Mouse (Mus musculus) hindbrain, embryonic 10.5 days (tissue): ENCODE results near the gene Lysmd1. TPM values are rescaled to one million over a fixed set of nuclear protein-coding genes. Genes with fewer than 3 reads are reported as not detected.

Source experiments
- DNase-seq: peaks from one replicate; pipeline ENCODE4 v3.0.0-alpha.2; 2017; ENCODE audit warnings: low spot score
- H3K27ac ChIP-seq: fragments of 300-500 bp; sonication (generic); 2 replicates; pipeline ENCODE4 v1.5.1; 2016; ENCODE audit warnings: mild to moderate bottlenecking, moderate library complexity
- H3K27me3 ChIP-seq: fragments of 300-500 bp; sonication (generic); 2 replicates; pipeline ENCODE4 v1.6.1; 2016; ENCODE audit warnings: mild to moderate bottlenecking; ENCODE audit not compliant: poor library complexity, insufficient read depth, severe bottlenecking
- H3K36me3 ChIP-seq: fragments of 300-500 bp; sonication (generic); 2 replicates; pipeline ENCODE4 v1.6.1; 2016; ENCODE audit warnings: mild to moderate bottlenecking, moderate library complexity
- H3K4me1 ChIP-seq: fragments of 300-500 bp; sonication (generic); replicated peaks from 2 replicates; pipeline ENCODE4 v1.6.1; 2016; ENCODE audit warnings: mild to moderate bottlenecking
- H3K4me3 ChIP-seq: fragments of 300-500 bp; sonication (generic); 2 replicates; pipeline ENCODE4 v1.5.1; 2016; ENCODE audit warnings: mild to moderate bottlenecking, moderate library complexity
- H3K9me3 ChIP-seq: fragments of 300-500 bp; sonication (generic); 2 replicates; pipeline ENCODE4 v1.6.1; 2016; ENCODE audit warnings: mild to moderate bottlenecking, moderate library complexity
- WGBS: fragments of 180-500 bp; shearing (Covaris S2); methylation state at CpG from one replicate; pipeline ENCODE4 v1.1.7; 2016; 5-methylcytosine and 5-hydroxymethylcytosine counted together
- polyA plus RNA-seq: library from polyadenylated mRNA; unstranded; fragments of >200 nt; fragmentation: Nextera tagmentation; extraction: Ambion mirVana; gene quantifications from 2 replicates; pipeline ENCODE4 v1.2.1, GENCODE M21; 2016

Gene Lysmd1
- polyA plus RNA-seq, 1 experiment from 2014 or later, result 17.2 TPM

DNA sequence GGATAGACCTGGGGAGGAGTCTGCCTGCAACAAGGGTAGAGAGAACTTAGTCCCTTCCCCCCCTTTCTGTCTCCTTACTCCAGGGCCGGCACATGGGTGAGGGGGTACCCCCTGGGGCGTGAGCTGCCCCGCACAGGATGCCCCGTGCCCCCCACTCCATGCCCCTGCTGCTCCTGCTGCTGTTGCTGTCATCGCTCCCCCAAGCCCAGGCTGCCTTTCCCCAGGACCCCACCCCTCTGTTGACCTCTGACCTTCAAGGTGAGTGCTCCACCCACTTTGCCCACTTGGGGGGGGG lies 30.3 kb downstream of the Lysmd1 start:
- H3K4me3 ChIP-seq, result peak overlapping the region; percentile 13; the same call in 1 of the 2 replicates
- WGBS, result 74% methylated on average over 5 of the region's 5 CpGs
- H3K27me3 ChIP-seq, result peaks cover 41% of the 10 kb centered on the region
- peaks cover 44% of the 10 kb centered on the region for H3K4me1 ChIP-seq
- peaks cover 59% of the 10 kb centered on the region for H3K36me3 ChIP-seq
- no peak for DNase-seq
- H3K27ac ChIP-seq, result peak overlapping the region; percentile 60; the same call in 1 of the 2 replicates
- no peaks in the 10 kb centered on the region for H3K9me3 ChIP-seq

DNA sequence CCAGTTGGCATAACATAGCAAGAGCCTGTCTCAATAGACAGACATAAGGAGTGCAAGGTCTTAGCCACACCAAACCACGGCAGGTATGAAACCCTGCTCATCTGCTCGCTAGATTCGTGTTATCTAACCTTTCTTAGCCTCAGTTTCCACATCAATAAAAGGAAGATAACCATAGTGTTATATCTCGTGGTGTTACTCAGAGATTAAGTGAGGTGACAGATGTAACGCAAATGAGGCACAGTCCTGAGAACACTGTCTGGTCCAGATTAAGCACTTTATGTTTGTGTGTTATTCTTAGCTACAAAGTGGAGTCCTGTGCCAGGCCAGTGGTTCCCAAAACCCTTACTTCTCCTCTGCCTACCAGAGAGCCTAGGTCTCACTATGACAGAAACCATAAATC lies 31.0 kb downstream of the Lysmd1 start:
- H3K4me1 ChIP-seq, result peaks cover 38% of the 10 kb centered on the region
- 86% methylated on average over 5 of the region's 5 CpGs for WGBS
- peaks cover 42% of the 10 kb centered on the region for H3K27me3 ChIP-seq
- peaks cover 66% of the 10 kb centered on the region for H3K36me3 ChIP-seq
- H3K4me3 ChIP-seq, result no peak overlapping the region
- no peaks in the 10 kb centered on the region for H3K9me3 ChIP-seq
- DNase-seq, result no peak
- H3K27ac ChIP-seq, result no peak overlapping the region

DNA sequence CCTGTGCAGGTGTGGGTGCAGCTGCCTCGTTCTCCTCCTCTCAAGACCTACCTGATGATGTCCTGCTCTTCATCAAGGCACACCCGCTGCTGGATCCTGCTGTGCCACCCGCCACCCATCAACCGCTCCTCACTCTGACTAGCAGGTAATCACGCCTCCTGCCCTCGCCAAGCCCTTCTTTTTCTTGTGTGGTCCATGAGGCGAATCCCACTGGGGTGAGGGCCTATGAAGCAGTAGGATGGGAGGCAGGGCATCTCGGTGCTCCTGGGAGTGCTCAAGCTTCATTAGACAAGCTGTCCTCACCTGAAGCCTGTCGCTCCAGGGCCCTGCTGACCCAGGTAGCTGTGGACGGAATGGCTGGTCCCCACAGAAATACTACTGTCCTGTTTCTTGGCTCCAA lies 36.1 kb downstream of the Lysmd1 start:
- H3K9me3 ChIP-seq, result no peaks in the 10 kb centered on the region
- no peak for DNase-seq
- no peak overlapping the region for H3K4me3 ChIP-seq
- peaks cover 66% of the 10 kb centered on the region for H3K27me3 ChIP-seq
- H3K27ac ChIP-seq, result no peak overlapping the region
- 85% methylated on average over 10 of the region's 10 CpGs for WGBS
- H3K36me3 ChIP-seq, result peaks cover 87% of the 10 kb centered on the region
- peaks cover 21% of the 10 kb centered on the region for H3K4me1 ChIP-seq

DNA sequence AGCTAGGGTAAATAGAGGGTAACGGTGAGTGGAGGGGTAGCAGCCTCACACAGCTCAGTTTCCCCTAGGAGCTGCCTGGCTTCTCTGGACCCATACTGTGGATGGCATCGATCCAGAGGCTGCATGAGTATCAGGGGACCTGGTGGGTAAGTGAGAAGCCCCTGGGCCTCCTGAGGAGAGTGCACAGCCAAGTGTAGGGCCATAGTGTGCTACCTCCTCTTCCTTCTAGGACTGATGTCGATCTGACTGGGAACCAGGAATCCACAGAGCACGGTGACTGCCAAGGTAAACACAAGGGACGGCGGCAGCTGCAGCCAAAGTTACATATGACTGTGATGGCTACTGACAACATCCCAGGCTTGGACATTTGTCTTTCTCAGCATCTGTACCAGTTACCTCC lies 37.2 kb downstream of the Lysmd1 start:
- peaks cover 72% of the 10 kb centered on the region for H3K27me3 ChIP-seq
- no peaks in the 10 kb centered on the region for H3K9me3 ChIP-seq
- H3K4me1 ChIP-seq, result peaks cover 21% of the 10 kb centered on the region
- no peak overlapping the region for H3K27ac ChIP-seq
- no peak for DNase-seq
- H3K4me3 ChIP-seq, result no peak overlapping the region
- H3K36me3 ChIP-seq, result peaks cover 76% of the 10 kb centered on the region
- 86% methylated on average over 6 of the region's 6 CpGs for WGBS

DNA sequence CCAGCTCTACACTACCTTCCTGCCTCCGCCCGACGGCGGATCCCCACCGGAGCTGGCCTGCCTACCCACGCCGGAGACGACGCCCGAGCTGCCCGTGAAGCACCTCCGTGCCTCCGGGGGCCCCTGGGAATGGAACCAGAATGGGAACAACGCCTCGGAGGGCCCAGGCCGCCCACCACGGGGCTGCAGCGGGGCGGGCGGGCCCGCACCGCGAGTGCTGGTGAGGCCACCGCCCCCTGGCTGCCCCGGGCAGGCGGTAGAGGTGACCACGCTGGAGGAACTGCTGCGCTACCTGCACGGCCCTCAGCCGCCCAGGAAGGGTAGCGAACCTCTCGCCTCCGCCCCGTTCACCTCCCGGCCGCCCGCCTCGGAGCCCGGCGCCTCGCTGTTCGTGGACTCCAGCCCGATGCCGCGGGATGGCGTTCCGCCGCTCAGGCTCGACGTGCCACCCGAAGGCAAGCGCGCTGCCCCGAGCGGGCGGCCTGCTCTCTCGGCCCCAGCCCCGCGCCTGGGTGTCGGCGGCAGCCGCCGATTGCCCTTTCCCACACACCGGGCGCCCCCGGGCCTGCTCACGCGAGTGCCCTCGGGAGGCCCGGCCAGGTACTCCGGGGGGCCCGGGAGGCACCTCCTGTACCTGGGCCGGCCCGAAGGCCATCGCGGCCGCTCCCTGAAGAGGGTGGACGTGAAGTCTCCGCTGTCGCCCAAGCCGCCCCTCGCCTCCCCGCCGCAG lies 38.8 kb downstream of the Lysmd1 start:
- Histone ChIP-seq H3K27me3 (peaks cover 72% of the 10 kb centered on the region), H3K4me1 (peaks cover 21% of the 10 kb centered on the region), H3K4me3 (peak overlapping the region; percentile 45), H3K27ac (no peak overlapping the region), H3K36me3 (peaks cover 60% of the 10 kb centered on the region), H3K9me3 (no peaks in the 10 kb centered on the region)
- 12% methylated on average over 84 of the region's 84 CpGs for WGBS
- DNase-seq, result peak; percentile 43

DNA sequence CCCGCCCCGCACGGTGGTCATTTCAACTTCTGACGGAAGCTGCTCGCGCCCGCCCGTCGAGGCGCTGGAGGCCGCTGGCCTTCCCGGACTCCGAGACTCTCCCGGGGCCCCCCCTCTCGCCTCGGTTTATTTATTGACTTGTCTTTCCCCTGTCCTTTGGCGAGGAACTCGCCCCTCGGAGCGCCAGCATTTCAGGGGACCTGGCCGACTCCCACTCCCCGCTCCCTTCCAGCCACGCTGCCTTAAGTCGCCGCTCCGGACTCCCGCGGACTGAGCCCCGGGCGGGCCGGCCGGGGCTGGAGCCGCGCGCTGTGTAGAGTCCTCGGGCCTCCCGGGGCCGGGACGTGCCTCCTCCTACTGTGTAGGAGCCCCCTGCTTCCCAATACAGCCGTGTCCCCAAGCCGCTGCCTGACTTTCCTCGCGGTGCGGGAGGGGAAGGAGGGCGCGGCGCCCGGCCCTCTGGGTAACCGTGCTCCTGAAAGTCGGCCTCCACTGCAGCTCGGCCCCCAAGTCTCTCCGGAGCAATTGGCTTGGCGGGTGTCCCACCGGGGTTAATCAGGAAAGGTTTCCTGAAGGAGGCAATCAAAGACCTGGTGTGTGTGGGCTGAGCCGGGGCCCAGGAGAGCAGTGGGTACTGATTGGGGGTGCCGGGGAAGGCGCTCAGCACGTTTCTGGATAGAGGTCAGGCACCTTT lies 39.5 kb downstream of the Lysmd1 start:
- Histone ChIP-seq H3K4me1 (peaks cover 21% of the 10 kb centered on the region), H3K36me3 (peaks cover 53% of the 10 kb centered on the region), H3K27ac (0 out of 2 replicates have a peak overlapping the region, but pooled peaks have one; percentile 17), H3K27me3 (peaks cover 68% of the 10 kb centered on the region), H3K4me3 (peak overlapping the region; percentile 45), H3K9me3 (no peaks in the 10 kb centered on the region)
- 3% methylated on average over 58 of the region's 58 CpGs for WGBS
- DNase-seq, result peak; percentile 43

DNA sequence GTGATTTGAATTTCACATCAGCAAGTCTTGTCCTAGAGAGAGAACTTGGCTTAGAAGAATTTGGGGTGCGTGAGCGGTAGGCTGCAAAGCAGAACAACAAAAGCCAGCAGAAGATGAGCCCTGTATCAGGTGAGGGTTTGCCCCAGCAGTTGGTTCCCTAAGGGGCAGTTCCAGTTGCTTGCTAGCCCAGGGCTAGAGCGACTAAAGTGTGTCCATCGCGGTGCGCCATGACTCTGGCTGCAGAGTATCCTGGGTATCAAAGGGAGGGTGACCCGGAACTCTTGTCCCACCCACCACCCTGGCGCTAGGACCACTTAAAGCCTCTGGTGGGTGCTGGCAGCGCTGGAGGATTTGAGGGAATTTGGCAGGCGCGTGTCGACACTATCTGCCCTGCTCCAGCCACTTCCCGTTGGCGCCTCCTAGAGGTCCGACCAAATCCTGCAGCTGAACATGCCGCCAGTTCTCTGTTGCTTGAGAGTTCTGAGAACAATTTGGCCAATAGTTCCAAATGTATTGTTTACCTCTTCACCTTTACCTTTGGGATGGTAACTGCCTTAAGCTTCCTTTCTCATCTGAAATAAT lies 40.2 kb downstream of the Lysmd1 start:
- Histone ChIP-seq H3K4me1 (peaks cover 21% of the 10 kb centered on the region), H3K36me3 (peaks cover 46% of the 10 kb centered on the region), H3K27me3 (peaks cover 63% of the 10 kb centered on the region), H3K4me3 (peak overlapping the region; percentile 45), H3K9me3 (no peaks in the 10 kb centered on the region), H3K27ac (no peak overlapping the region; the same call in 1 of the 2 replicates)
- peak; percentile 88 for DNase-seq
- WGBS, result 1% methylated on average over 16 of the region's 16 CpGs

DNA sequence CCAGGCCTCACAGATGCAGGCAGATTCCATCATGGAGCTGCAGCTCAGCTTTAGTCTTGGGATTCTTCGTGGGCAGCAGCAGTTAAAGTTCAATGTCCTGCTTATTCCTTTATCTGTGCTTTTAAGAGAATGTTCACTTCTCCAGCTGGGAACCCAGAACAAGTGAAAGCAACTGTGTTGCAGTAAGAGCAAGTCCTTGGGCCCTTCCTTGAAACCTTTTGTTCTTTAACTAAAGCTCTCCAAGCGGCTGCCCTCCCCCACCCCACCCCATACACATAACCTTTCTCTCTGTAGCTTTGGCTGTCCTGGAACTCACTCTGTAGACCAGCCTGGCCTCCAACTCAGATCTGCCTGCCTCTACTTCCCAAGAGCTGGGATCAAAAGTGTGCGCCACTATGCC lies 42.6 kb downstream of the Lysmd1 start:
- Histone ChIP-seq H3K27me3 (peaks cover 39% of the 10 kb centered on the region), H3K36me3 (peaks cover 28% of the 10 kb centered on the region), H3K9me3 (no peaks in the 10 kb centered on the region), H3K4me3 (no peak overlapping the region), H3K27ac (no peak overlapping the region), H3K4me1 (peaks cover 21% of the 10 kb centered on the region)
- WGBS, result 65% methylated on average over 3 of the region's 3 CpGs
- no peak for DNase-seq

DNA sequence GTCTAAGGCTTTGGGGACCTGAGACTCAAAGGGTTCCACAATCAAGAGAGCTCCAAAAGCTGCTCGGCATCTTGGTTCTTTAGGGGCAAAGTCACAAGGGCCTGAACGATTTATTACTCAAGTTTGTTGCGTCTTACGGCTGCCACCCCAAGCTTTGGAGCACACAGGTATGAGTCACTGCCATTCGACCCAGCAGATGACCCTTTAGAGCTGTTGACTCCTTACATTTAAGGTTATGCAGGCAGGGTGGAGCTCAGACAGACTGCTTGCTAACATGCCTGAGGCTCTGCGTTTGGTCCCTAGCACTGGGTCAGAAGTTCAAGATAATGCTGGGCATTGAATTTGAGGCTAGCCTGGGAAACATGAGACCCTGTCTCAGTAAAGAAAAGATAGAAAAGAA lies 43.7 kb downstream of the Lysmd1 start:
- H3K36me3 ChIP-seq, result peaks cover 21% of the 10 kb centered on the region
- no peak overlapping the region for H3K27ac ChIP-seq
- no peak overlapping the region for H3K4me3 ChIP-seq
- peaks cover 28% of the 10 kb centered on the region for H3K27me3 ChIP-seq
- H3K9me3 ChIP-seq, result no peaks in the 10 kb centered on the region
- WGBS, result 84% methylated on average over 6 of the region's 6 CpGs
- DNase-seq, result no peak
- H3K4me1 ChIP-seq, result peaks cover 16% of the 10 kb centered on the region

DNA sequence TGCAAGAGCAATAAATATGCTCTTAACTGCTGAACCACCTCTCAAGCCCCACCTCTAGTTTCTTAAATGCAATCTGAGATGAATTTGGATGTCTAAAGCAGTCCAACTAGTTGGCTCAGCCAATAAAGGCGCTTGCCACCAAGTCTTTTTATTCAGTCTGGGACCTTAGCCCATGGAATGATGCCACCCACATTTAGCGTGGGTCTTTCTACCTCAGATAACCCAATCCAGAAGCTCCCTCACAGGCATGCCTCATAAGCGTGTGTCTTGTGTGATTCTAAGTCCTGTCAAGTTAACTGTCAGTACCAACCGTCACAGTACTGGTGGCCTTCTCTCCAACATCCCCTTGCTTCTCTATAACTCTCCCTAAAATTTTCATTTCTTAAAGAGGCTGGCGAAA lies 45.1 kb downstream of the Lysmd1 start:
- Histone ChIP-seq H3K27me3 (peaks cover 15% of the 10 kb centered on the region), H3K36me3 (peaks cover 24% of the 10 kb centered on the region), H3K27ac (no peak overlapping the region), H3K4me1 (peaks cover 3% of the 10 kb centered on the region), H3K9me3 (no peaks in the 10 kb centered on the region), H3K4me3 (no peak overlapping the region)
- WGBS, result 87% methylated on average over 5 of the region's 5 CpGs
- no peak for DNase-seq

DNA sequence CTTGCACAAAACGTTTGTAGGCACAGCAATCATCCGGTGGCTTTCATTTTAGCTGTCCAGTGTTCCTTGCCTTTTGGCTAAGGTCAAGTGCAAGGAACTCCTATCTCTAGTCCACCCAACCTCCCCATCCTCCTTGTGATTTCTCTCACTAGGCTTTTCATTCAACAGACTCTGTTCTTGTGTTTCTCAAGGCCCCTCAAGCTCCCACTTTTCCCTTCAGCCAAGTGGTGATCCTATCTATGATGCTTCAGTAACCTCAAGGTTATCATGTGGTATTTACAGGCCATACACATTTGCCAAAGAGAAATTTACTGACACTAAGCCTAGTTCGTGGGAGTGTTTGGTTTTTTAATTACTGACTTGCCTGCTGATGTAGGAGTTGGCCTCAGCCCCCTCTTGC lies 46.0 kb downstream of the Lysmd1 start:
- Histone ChIP-seq H3K9me3 (no peaks in the 10 kb centered on the region), H3K4me1 (no peaks in the 10 kb centered on the region), H3K27ac (no peak overlapping the region), H3K36me3 (peaks cover 33% of the 10 kb centered on the region), H3K27me3 (peaks cover 7% of the 10 kb centered on the region), H3K4me3 (no peak overlapping the region)
- 77% methylated on average over 3 of the region's 3 CpGs for WGBS
- DNase-seq, result no peak

DNA sequence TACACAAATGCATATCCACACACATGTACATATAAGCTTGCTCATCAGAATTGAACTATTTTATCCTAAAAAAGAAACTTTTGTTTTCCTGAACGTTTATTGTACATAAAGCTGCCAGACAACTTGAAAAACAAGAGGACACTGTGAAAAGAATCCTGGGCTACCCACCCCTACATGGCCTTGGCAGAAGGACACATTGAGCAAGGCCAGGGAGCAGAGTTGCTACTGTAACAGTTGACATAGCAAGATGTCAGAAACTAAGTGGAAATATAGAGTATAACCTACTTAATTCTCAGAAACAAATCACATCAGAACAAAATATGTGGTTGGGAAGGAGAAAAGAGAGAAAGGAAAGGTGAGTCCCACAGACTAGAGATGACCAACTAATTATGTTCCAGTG lies 48.0 kb downstream of the Lysmd1 start:
- no peaks in the 10 kb centered on the region for H3K9me3 ChIP-seq
- H3K36me3 ChIP-seq, result peaks cover 53% of the 10 kb centered on the region
- no peaks in the 10 kb centered on the region for H3K4me1 ChIP-seq
- DNase-seq, result no peak
- H3K27ac ChIP-seq, result no peak overlapping the region
- H3K4me3 ChIP-seq, result no peak overlapping the region
- 80% methylated on average over 1 of the region's 1 CpGs for WGBS
- no peaks in the 10 kb centered on the region for H3K27me3 ChIP-seq
